Comparison of ENCODE assay signal across 8 mouse cellular contexts in genomic region chr5:100498436-100499180, GRCm38 (mm10). TPM values are rescaled to one million over a fixed set of nuclear protein-coding genes. Genes with fewer than 3 reads are reported as not detected.
A peak's percentile ranks its signal among the peaks of the same experiment; 100 is the strongest.
DNase-seq lines count a peak whose midpoint lies in the region; ATAC-seq and TF ChIP-seq lines count a peak whose summit lies in the region.

No protein-coding gene starts in this region.

- no peaks in the 10 kb centered on the region for H3K36me3 ChIP-seq in heart, embryonic 13.5 days
- no peaks in the 10 kb centered on the region for H3K36me3 ChIP-seq in kidney, postnatal 0 days (ENCODE audit: insufficient read depth, low read length)
- no peaks in the 10 kb centered on the region for H3K36me3 ChIP-seq in liver, embryonic 13.5 days
- H3K36me3 ChIP-seq in splenic B cell, adult 2 months (ENCODE audit: control insufficient read depth, insufficient read depth, low read length, poor library complexity, severe bottlenecking), result no peaks in the 10 kb centered on the region

- peak overlapping the region; percentile 90 for H3K4me3 ChIP-seq in heart, embryonic 13.5 days
- peak overlapping the region; percentile 73 for H3K4me3 ChIP-seq in kidney, postnatal 0 days (replicated peaks; ENCODE audit: low read depth, low read length)
- peak overlapping the region; percentile 94 for H3K4me3 ChIP-seq in liver, embryonic 13.5 days (replicated peaks)

- DNase-seq in CD4-positive, CD25-positive, alpha-beta regulatory T cell, adult 2 months (ENCODE audit: low read depth, low spot score), result peak; percentile 93
- DNase-seq in brain, embryonic 14.5 days (ENCODE audit: low read depth), result peak; percentile 89
- peak; percentile 92 for DNase-seq in kidney, postnatal 0 days (ENCODE audit: low spot score)
- DNase-seq in liver, embryonic 13.5 days, result peak; percentile 80
- peak; percentile 89 for DNase-seq in naive thymus-derived CD4-positive, alpha-beta T cell, adult 2 months (ENCODE audit: low read depth)
- peak; percentile 87 for DNase-seq in splenic B cell, adult 2 months (ENCODE audit: low read depth, low spot score)

- peak overlapping the region; percentile 90 for H3K9ac ChIP-seq in heart, embryonic 13.5 days
- peak overlapping the region; percentile 82 for H3K9ac ChIP-seq in kidney, postnatal 0 days (ENCODE audit: low read depth, low read length)
- H3K9ac ChIP-seq in liver, embryonic 13.5 days, result peak overlapping the region; percentile 96

- peak overlapping the region; percentile 83 for H3K27ac ChIP-seq in heart, embryonic 13.5 days (replicated peaks)
- peak overlapping the region; percentile 80 for H3K27ac ChIP-seq in kidney, postnatal 0 days
- peak overlapping the region; percentile 98 for H3K27ac ChIP-seq in liver, embryonic 13.5 days

- peaks cover 27% of the 10 kb centered on the region for H3K4me1 ChIP-seq in heart, embryonic 13.5 days
- peaks cover 10% of the 10 kb centered on the region; the same call in 1 of the 2 replicates for H3K4me1 ChIP-seq in kidney, postnatal 0 days (replicated peaks; ENCODE audit: insufficient read depth, low read length)
- peaks cover 38% of the 10 kb centered on the region for H3K4me1 ChIP-seq in liver, embryonic 13.5 days (replicated peaks)

- under 1% methylated on average over 46 of the region's 46 CpGs for WGBS in heart, embryonic 13.5 days
- under 1% methylated on average over 43 of the region's 46 CpGs for WGBS in kidney, postnatal 0 days
- WGBS in liver, embryonic 13.5 days (ENCODE audit: insufficient replicate concordance), result 1% methylated on average over 46 of the region's 46 CpGs

- no peak for TF ChIP-seq CTCF in brain, embryonic 14.5 days (IDR thresholded peaks at IDR 0.05; ENCODE audit: borderline replicate concordance, extremely low read depth, insufficient read depth, insufficient read length)
- no peak for TF ChIP-seq CTCF in kidney, postnatal 0 days (IDR thresholded peaks at IDR 0.05; ENCODE audit: low read depth)

- H3K4me2 ChIP-seq in heart, embryonic 13.5 days, result peak overlapping the region; percentile 89
- peak overlapping the region; percentile 81 for H3K4me2 ChIP-seq in kidney, postnatal 0 days (ENCODE audit: low read length)
- peak overlapping the region; percentile 95 for H3K4me2 ChIP-seq in liver, embryonic 13.5 days

- no peaks in the 10 kb centered on the region for H3K9me3 ChIP-seq in heart, embryonic 13.5 days
- no peaks in the 10 kb centered on the region for H3K9me3 ChIP-seq in kidney, postnatal 0 days (replicated peaks; ENCODE audit: low read length)
- H3K9me3 ChIP-seq in liver, embryonic 13.5 days (replicated peaks), result no peaks in the 10 kb centered on the region

- peak; percentile 86 for ATAC-seq in erythroid progenitor cell, adult 5-6 weeks (replicated peaks; ENCODE audit: low FRiP score, poor library complexity, severe bottlenecking)
- ATAC-seq in heart, embryonic 13.5 days (ENCODE audit: extremely low read depth, insufficient number of reproducible peaks, low FRiP score, low TSS enrichment), result peak; percentile 58
- ATAC-seq in kidney, postnatal 0 days (replicated peaks; ENCODE audit: low FRiP score, low read depth), result peak; percentile 77
- peak; percentile 88 for ATAC-seq in liver, embryonic 13.5 days (ENCODE audit: low read depth)

- H3K27me3 ChIP-seq in heart, embryonic 13.5 days (replicated peaks), result no peaks in the 10 kb centered on the region
- H3K27me3 ChIP-seq in kidney, postnatal 0 days (ENCODE audit: insufficient read depth, low read length), result no peaks in the 10 kb centered on the region
- no peaks in the 10 kb centered on the region for H3K27me3 ChIP-seq in liver, embryonic 13.5 days
- H3K27me3 ChIP-seq in splenic B cell, adult 2 months (ENCODE audit: control insufficient read depth, insufficient read depth, low read length, poor library complexity, severe bottlenecking), result no peaks in the 10 kb centered on the region

- no peak for TF ChIP-seq POLR2A in brain, embryonic 14.5 days (IDR thresholded peaks at IDR 0.05; ENCODE audit: borderline replicate concordance, extremely low read depth, insufficient read depth, insufficient read length, poor library complexity, severe bottlenecking)

RNA-seq across cellular contexts. Expression of gene Lin54, which starts 1.8 kb away (rescaled TPM):
- polyA plus RNA-seq in brain, embryonic 14.5 days (2012; rRNA removed), result 8.6 and 9.4 TPM in 2 replicates
- 68.8 and 122 TPM in 2 replicates for total RNA-seq in erythroid progenitor cell, adult 5-6 weeks (2015; ENCODE audit: low replicate concordance)
- 66.7 and 88.1 TPM in 2 replicates for total RNA-seq in erythroid progenitor cell, adult 5-6 weeks (2017; ENCODE audit: low replicate concordance)
- 8.9 and 9.0 TPM in 2 replicates for polyA plus RNA-seq in heart, embryonic 13.5 days (2015; fragmentation: Nextera tagmentation; extraction: Ambion mirVana)
- polyA plus RNA-seq in kidney, postnatal 0 days (2015; fragmentation: Nextera tagmentation; extraction: Ambion mirVana), result 8.6 and 9.2 TPM in 2 replicates
- polyA plus RNA-seq in liver, embryonic 13.5 days (2015; fragmentation: Nextera tagmentation; extraction: Ambion mirVana), result 9.3 and 12.1 TPM in 2 replicates

RNA-seq across cellular contexts. Expression of gene Cops4, which starts 19.5 kb away (rescaled TPM):
- 72.4 and 87.0 TPM in 2 replicates for polyA plus RNA-seq in brain, embryonic 14.5 days (2012; rRNA removed)
- total RNA-seq in erythroid progenitor cell, adult 5-6 weeks (2015; ENCODE audit: low replicate concordance), result 17.2 and 29.6 TPM in 2 replicates
- 28.4 and 53.8 TPM in 2 replicates for total RNA-seq in erythroid progenitor cell, adult 5-6 weeks (2017; ENCODE audit: low replicate concordance)
- polyA plus RNA-seq in heart, embryonic 13.5 days (2015; fragmentation: Nextera tagmentation; extraction: Ambion mirVana), result 146 and 162 TPM in 2 replicates
- polyA plus RNA-seq in kidney, postnatal 0 days (2015; fragmentation: Nextera tagmentation; extraction: Ambion mirVana), result 142 and 156 TPM in 2 replicates
- polyA plus RNA-seq in liver, embryonic 13.5 days (2015; fragmentation: Nextera tagmentation; extraction: Ambion mirVana), result 96.0 and 110 TPM in 2 replicates

Comparison
In these comparisons a context has a peak if more than half of its experiments do, and no peak if none do; other contexts are left out.
1. Peak in every context shown above with its lines: DNase-seq, ATAC-seq, H3K4me3 ChIP-seq and H3K27ac ChIP-seq.